Mouse (Mus musculus): Measurements from ENCODE around the gene Obox6. TPM values are rescaled to one million over a fixed set of nuclear protein-coding genes. Genes with fewer than 3 reads are reported as not detected.

Gene Obox6
- polyA plus RNA-seq (2014; fragmentation: Nextera tagmentation; extraction: Ambion mirVana), result not detected in 2 replicates

- no peaks in the 10 kb centered on the region for H3K4me1 ChIP-seq (replicated peaks; ENCODE audit: control insufficient read depth, insufficient read depth, low read length)
- no peaks in the 10 kb centered on the region for H3K36me3 ChIP-seq (ENCODE audit: control insufficient read depth, insufficient read depth, low read length)
- ATAC-seq (replicated peaks; ENCODE audit: low FRiP score) (no peak), DNase-seq (ENCODE audit: low spot score) (no peak)
- H3K4me2 ChIP-seq (ENCODE audit: low read depth, low read length, severe bottlenecking), result no peak within 1 kb of the TSS
- H3K4me3 ChIP-seq (ENCODE audit: low read depth, low read length), result no peak within 1 kb of the TSS
- H3K27ac ChIP-seq (ENCODE audit: low read depth, low read length), result no peak within 1 kb of the TSS
- WGBS, result 89% methylated on average over 3 of the region's 3 CpGs
- H3K9ac ChIP-seq (ENCODE audit: low read length), result no peak within 1 kb of the TSS
- no peaks in the 10 kb centered on the region for H3K27me3 ChIP-seq (ENCODE audit: control insufficient read depth, insufficient read depth, low read length)
- peaks cover 5% of the 10 kb centered on the region; the same call in 1 of the 2 replicates for H3K9me3 ChIP-seq (ENCODE audit: control insufficient read depth, low read length)
Measured at GRCm38 (mm10) chr7:15839578-15839977, at the start of gene Obox6. Obox6 (minus strand) TSS chr7:15839678.

GRCm38 (mm10) chr7:15884127-15884526 is 44.6 kb upstream of the Obox6 start:
- 86% methylated on average over 2 of the region's 2 CpGs for WGBS
- H3K4me2 ChIP-seq (ENCODE audit: low read depth, low read length, severe bottlenecking), result no peak overlapping the region
- no peaks in the 10 kb centered on the region for H3K36me3 ChIP-seq (ENCODE audit: control insufficient read depth, insufficient read depth, low read length)
- no peak overlapping the region for H3K9ac ChIP-seq (ENCODE audit: low read length)
- DNase-seq (ENCODE audit: low spot score), result no peak
- no peaks in the 10 kb centered on the region for H3K4me1 ChIP-seq (replicated peaks; ENCODE audit: control insufficient read depth, insufficient read depth, low read length)
- no peaks in the 10 kb centered on the region for H3K27me3 ChIP-seq (ENCODE audit: control insufficient read depth, insufficient read depth, low read length)
- no peak overlapping the region for H3K27ac ChIP-seq (ENCODE audit: low read depth, low read length)
- ATAC-seq (replicated peaks; ENCODE audit: low FRiP score), result no peak
- no peaks in the 10 kb centered on the region for H3K9me3 ChIP-seq (ENCODE audit: control insufficient read depth, low read length)
- no peak overlapping the region for H3K4me3 ChIP-seq (ENCODE audit: low read depth, low read length)

GRCm38 (mm10) chr7:15882317-15882716 is 42.8 kb upstream of the Obox6 start, which contains the start of gene Crxos:
Crxos (plus strand) TSS chr7:15882617.
- Histone ChIP-seq H3K4me3 (ENCODE audit: low read depth, low read length) (no peak within 1 kb of the TSS), H3K27me3 (ENCODE audit: control insufficient read depth, insufficient read depth, low read length) (no peaks in the 10 kb centered on the region), H3K27ac (ENCODE audit: low read depth, low read length) (no peak within 1 kb of the TSS), H3K4me1 (replicated peaks; ENCODE audit: control insufficient read depth, insufficient read depth, low read length) (no peaks in the 10 kb centered on the region), H3K4me2 (ENCODE audit: low read depth, low read length, severe bottlenecking) (no peak within 1 kb of the TSS), H3K36me3 (ENCODE audit: control insufficient read depth, insufficient read depth, low read length) (no peaks in the 10 kb centered on the region), H3K9ac (ENCODE audit: low read length) (no peak within 1 kb of the TSS), H3K9me3 (ENCODE audit: control insufficient read depth, low read length) (no peaks in the 10 kb centered on the region)
- no peak for ATAC-seq (replicated peaks; ENCODE audit: low FRiP score)
- 82% methylated on average over 2 of the region's 2 CpGs for WGBS
- DNase-seq (ENCODE audit: low spot score), result no peak

- 50% methylated on average over 3 of the region's 3 CpGs for WGBS
- no peaks in the 10 kb centered on the region for H3K27me3 ChIP-seq (ENCODE audit: control insufficient read depth, insufficient read depth, low read length)
- DNase-seq (ENCODE audit: low spot score), result no peak
- no peak overlapping the region for H3K4me2 ChIP-seq (ENCODE audit: low read depth, low read length, severe bottlenecking)
- no peaks in the 10 kb centered on the region for H3K36me3 ChIP-seq (ENCODE audit: control insufficient read depth, insufficient read depth, low read length)
- no peak overlapping the region for H3K4me3 ChIP-seq (ENCODE audit: low read depth, low read length)
- no peaks in the 10 kb centered on the region for H3K4me1 ChIP-seq (replicated peaks; ENCODE audit: control insufficient read depth, insufficient read depth, low read length)
- H3K27ac ChIP-seq (ENCODE audit: low read depth, low read length), result no peak overlapping the region
- ATAC-seq (replicated peaks; ENCODE audit: low FRiP score), result peak; percentile 57
- no peaks in the 10 kb centered on the region for H3K9me3 ChIP-seq (ENCODE audit: control insufficient read depth, low read length)
- no peak overlapping the region for H3K9ac ChIP-seq (ENCODE audit: low read length)
Measured at GRCm38 (mm10) chr7:15881831-15882230, 42.4 kb upstream of the Obox6 start.

GRCm38 (mm10) chr7:15881388-15881787 is 41.9 kb upstream of the Obox6 start:
- WGBS, result 1% methylated on average over 7 of the region's 7 CpGs
- peak; percentile 52 for DNase-seq (ENCODE audit: low spot score)

GRCm38 (mm10) chr7:15879756-15880155 is 40.3 kb upstream of the Obox6 start, which contains the start of gene Crx:
Crx (minus strand) TSS chr7:15879968.
- no peaks in the 10 kb centered on the region for H3K4me1 ChIP-seq (replicated peaks; ENCODE audit: control insufficient read depth, insufficient read depth, low read length)
- no peak for DNase-seq (ENCODE audit: low spot score)
- H3K27ac ChIP-seq (ENCODE audit: low read depth, low read length), result no peak within 1 kb of the TSS
- no peak for ATAC-seq (replicated peaks; ENCODE audit: low FRiP score)
- H3K4me3 ChIP-seq (ENCODE audit: low read depth, low read length), result no peak within 1 kb of the TSS
- H3K27me3 ChIP-seq (ENCODE audit: control insufficient read depth, insufficient read depth, low read length), result no peaks in the 10 kb centered on the region
- H3K9me3 ChIP-seq (ENCODE audit: control insufficient read depth, low read length), result no peaks in the 10 kb centered on the region
- no peak within 1 kb of the TSS for H3K4me2 ChIP-seq (ENCODE audit: low read depth, low read length, severe bottlenecking)
- H3K9ac ChIP-seq (ENCODE audit: low read length), result no peak within 1 kb of the TSS
- H3K36me3 ChIP-seq (ENCODE audit: control insufficient read depth, insufficient read depth, low read length), result no peaks in the 10 kb centered on the region
- 32% methylated on average over 4 of the region's 4 CpGs for WGBS

More at GRCm38 (mm10) chr7:15881388-15881787, 41.9 kb upstream of the Obox6 start:
- H3K27ac ChIP-seq (ENCODE audit: low read depth, low read length), result no peak overlapping the region
- H3K27me3 ChIP-seq (ENCODE audit: control insufficient read depth, insufficient read depth, low read length), result no peaks in the 10 kb centered on the region
- no peak overlapping the region for H3K9ac ChIP-seq (ENCODE audit: low read length)
- no peaks in the 10 kb centered on the region for H3K4me1 ChIP-seq (replicated peaks; ENCODE audit: control insufficient read depth, insufficient read depth, low read length)
- no peaks in the 10 kb centered on the region for H3K36me3 ChIP-seq (ENCODE audit: control insufficient read depth, insufficient read depth, low read length)
- H3K9me3 ChIP-seq (ENCODE audit: control insufficient read depth, low read length), result no peaks in the 10 kb centered on the region
- ATAC-seq (replicated peaks; ENCODE audit: low FRiP score), result peak; percentile 77
- H3K4me3 ChIP-seq (ENCODE audit: low read depth, low read length), result no peak overlapping the region
- no peak overlapping the region for H3K4me2 ChIP-seq (ENCODE audit: low read depth, low read length, severe bottlenecking)

GRCm38 (mm10) chr7:15864104-15864503 is 24.6 kb upstream of the Obox6 start:
- no peak overlapping the region for H3K27ac ChIP-seq (ENCODE audit: low read depth, low read length)

GRCm38 (mm10) chr7:15859657-15860056 is 20.2 kb upstream of the Obox6 start:
- no peaks in the 10 kb centered on the region for H3K27me3 ChIP-seq (ENCODE audit: control insufficient read depth, insufficient read depth, low read length)
- H3K36me3 ChIP-seq (ENCODE audit: control insufficient read depth, insufficient read depth, low read length), result no peaks in the 10 kb centered on the region
- no peak overlapping the region for H3K4me3 ChIP-seq (ENCODE audit: low read depth, low read length)
- ATAC-seq (replicated peaks; ENCODE audit: low FRiP score) (no peak), DNase-seq (ENCODE audit: low spot score) (no peak)
- H3K9me3 ChIP-seq (ENCODE audit: control insufficient read depth, low read length), result no peaks in the 10 kb centered on the region
- no peaks in the 10 kb centered on the region for H3K4me1 ChIP-seq (replicated peaks; ENCODE audit: control insufficient read depth, insufficient read depth, low read length)
- 41% methylated on average over 2 of the region's 2 CpGs for WGBS
- H3K4me2 ChIP-seq (ENCODE audit: low read depth, low read length, severe bottlenecking), result no peak overlapping the region
- H3K27ac ChIP-seq (ENCODE audit: low read depth, low read length), result no peak overlapping the region
- no peak overlapping the region for H3K9ac ChIP-seq (ENCODE audit: low read length)

More at GRCm38 (mm10) chr7:15864104-15864503, 24.6 kb upstream of the Obox6 start:
- ATAC-seq (replicated peaks; ENCODE audit: low FRiP score), result no peak
- no peaks in the 10 kb centered on the region for H3K4me1 ChIP-seq (replicated peaks; ENCODE audit: control insufficient read depth, insufficient read depth, low read length)
- H3K36me3 ChIP-seq (ENCODE audit: control insufficient read depth, insufficient read depth, low read length), result no peaks in the 10 kb centered on the region
- H3K27me3 ChIP-seq (ENCODE audit: control insufficient read depth, insufficient read depth, low read length), result no peaks in the 10 kb centered on the region
- H3K9me3 ChIP-seq (ENCODE audit: control insufficient read depth, low read length), result no peaks in the 10 kb centered on the region
- no peak overlapping the region for H3K9ac ChIP-seq (ENCODE audit: low read length)
- DNase-seq (ENCODE audit: low spot score), result no peak
- H3K4me3 ChIP-seq (ENCODE audit: low read depth, low read length), result no peak overlapping the region
- 62% methylated on average over 4 of the region's 4 CpGs for WGBS
- no peak overlapping the region for H3K4me2 ChIP-seq (ENCODE audit: low read depth, low read length, severe bottlenecking)
